Mouse (Mus musculus) adrenal gland, postnatal 4 days (tissue): ENCODE data around the gene Fitm1. TPM values are rescaled to one million over a fixed set of nuclear protein-coding genes. Genes with fewer than 3 reads are reported as not detected.
A peak's percentile ranks its signal among the peaks of the same experiment; 100 is the strongest.

ENCODE experiments used
- DNase-seq, 2 experiments: peaks; one replicate each; pipeline ENCODE4 v3.0.0; 2021 to 2022; ENCODE audit warnings: low spot score in 2 of 2, mixed read lengths in 2 of 2
- long read RNA-seq, 2 experiments: library from polyadenylated mRNA; stranded (forward); transcript quantifications; one replicate each; pipeline ENCODE4 v2.0.0; 2021
- total RNA-seq, 2 experiments: library from RNA; stranded (reverse); gene quantifications; 2 replicates each; pipeline ENCODE4 v1.2.3; 2021

Gene Fitm1
- 1 to 10 TPM; 6.5 to 10.0 TPM for total RNA-seq
- long read RNA-seq, experiment 1, transcript Fitm1-201 (2 exons, 971 nt) = major isoform, 8 of 8 reads
- long read RNA-seq, experiment 1, partial matches to known transcripts = 0 of 8 reads
- long read RNA-seq, experiment 1, other reads (novel, unspliced or antisense) = 0 of 8 reads
- long read RNA-seq, experiment 2, partial matches to known transcripts = 0 of 4 reads
- long read RNA-seq, experiment 2, other reads (novel, unspliced or antisense) = 1 of 4 reads

DNA sequence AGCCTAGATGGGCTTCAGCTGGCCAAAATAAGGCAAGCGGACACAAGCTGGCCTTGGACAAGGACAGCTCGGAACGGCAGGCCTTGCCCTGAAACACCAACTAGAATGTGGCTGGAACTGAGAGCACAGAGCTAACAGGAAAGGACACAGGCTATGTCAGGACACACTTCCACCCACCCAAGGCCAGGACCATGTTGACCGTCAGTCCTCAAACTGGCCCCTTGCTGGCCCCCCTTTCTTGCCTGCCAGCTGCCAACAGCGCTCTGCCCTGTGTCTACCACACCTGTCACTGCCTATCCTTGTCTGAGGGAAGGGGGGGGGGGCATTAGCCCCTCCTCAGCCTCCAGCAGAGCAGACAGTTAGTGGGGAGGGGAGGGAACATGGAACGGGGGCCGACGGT lies at the start of gene Fitm1:
Gene Fitm1, plus strand, starts transcription at position 316 of the 400 bp plus-strand sequence.
- no peak for DNase-seq

DNA sequence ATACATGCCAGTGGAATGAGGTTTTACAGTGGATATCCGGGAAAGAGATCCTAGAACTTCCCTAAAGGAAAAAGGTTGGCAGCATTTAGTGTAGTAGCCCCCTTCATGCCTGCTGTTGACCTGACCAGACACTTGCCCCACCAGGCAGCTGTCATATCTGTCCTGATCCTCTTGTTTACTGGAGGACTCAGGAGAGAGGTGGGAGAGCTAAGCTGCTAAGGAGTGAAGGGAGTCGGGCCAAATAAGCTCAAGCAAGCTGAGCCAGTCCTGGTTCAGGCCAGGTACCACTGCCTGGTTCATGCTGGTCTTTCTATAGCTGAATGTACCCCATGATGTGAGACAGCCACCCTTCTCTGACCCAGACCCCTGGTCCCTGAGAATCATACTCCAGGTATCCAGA lies 48.7 kb upstream of the Fitm1 start:
- DNase-seq = no peak

DNA sequence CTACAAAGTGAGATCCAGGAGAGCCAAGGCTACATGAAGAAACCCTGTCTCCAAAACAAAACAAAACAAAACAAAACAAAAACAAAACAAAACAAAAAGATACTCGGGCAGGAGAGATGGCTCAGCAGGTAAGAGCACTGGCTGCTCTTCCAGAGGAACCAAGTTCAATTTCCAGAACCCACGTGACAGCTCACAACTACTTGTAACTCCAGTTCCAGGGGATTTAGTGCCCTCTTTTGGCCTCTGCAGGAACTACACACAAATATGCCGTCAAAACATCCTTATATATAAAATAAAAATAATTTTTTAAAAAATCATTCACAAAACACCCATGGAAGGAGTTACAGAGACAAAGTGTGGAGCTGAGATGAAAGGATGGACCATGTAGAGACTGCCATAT lies 47.5 kb upstream of the Fitm1 start:
- no peak for DNase-seq

DNA sequence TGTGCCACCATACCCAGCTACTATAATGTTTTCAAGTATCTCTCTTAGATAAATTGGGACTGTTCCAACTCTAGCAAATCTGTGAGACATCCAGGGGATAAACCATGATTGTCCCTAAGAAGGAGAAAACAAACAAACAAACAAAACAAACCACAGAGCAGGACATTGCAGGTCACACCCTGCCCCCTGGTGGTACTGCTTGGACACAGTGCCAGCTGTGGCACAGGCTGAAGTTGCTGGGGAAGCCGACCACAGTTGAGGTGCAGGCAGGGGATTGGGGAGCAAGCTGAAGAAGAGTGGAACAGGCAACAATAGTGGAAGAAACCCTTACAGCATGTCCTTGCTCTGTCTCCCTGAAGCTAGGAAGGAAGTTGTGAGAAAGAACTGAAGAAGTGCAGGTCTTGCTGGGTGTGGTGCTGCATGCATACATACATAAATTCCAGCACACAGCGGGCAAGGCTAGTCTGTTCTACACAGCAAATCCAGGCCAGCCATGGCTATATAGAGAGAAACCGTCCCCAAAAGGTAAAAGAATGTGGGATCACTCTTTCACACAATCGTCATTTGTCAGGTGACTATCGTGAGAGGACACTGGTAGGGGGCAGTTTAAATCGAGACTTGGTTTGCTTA lies 39.2 kb upstream of the Fitm1 start:
- no peak for DNase-seq

DNA sequence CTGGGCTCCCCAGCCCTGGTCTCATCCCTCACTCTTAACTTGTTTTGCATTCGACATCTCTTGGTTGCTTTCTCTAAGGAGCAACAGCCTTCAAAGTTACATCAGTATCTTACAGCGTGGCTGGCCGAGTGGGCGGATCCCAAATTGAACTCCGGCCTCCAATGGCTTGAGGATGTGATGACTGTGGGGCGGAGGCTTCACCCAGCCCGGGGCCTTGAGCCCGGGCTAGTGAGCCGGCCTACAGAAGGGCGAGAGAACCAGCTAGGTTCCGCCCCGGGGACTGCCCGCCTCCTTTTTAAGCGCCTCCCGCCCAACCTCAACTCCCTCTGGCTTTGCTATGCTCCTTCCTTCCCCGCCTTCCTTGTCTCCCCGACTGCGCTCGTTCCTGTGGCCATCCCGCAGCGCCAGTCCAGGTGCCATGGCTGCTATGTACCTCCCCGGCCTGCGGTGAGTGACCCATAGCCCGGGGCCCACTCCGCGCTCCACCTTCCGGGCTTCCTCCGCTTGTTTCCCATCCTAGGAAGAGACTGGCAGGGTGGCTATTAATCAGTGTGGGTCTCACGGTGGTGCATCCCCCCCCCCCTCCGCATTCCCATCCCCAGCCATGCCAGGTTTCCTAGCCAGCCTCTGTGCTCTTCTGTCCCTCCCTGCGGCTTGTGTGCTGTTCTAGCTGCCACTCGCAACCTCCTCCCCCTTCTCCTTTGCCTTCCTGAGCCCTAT lies 35.2 kb upstream of the Fitm1 start, which contains the start of gene Pck2:
Gene Pck2, plus strand, starts transcription at position 200 of the 720 bp plus-strand sequence.
- peak; percentile 72 to 73 for DNase-seq

DNA sequence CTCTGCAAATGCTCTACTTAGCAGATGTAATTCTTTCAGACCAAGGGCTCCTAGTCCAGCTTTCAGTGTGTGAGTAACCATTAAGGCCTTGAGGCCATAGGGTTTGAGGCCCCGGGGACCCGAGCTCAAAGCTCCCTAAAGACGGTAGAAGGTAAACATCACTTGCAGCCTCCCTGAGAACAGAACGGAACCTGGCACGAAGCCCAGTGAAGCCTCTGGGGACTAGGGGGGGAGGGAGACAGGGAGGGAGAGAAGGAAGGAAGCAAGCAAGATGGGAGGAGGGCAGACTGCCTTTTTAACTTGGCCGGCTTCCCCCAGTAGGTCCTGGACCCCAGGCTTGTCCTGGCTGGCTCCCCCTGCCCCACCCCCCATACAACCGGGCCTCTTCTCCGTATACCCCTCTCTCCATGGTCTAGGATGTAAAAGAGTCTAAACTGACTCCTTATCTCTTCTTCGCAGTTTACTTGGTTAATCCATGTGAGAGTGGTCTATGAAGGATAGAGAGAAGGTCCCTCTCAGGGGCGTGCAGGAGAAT lies 34.6 kb upstream of the Fitm1 start:
- peak; percentile 53 to 80 for DNase-seq

DNA sequence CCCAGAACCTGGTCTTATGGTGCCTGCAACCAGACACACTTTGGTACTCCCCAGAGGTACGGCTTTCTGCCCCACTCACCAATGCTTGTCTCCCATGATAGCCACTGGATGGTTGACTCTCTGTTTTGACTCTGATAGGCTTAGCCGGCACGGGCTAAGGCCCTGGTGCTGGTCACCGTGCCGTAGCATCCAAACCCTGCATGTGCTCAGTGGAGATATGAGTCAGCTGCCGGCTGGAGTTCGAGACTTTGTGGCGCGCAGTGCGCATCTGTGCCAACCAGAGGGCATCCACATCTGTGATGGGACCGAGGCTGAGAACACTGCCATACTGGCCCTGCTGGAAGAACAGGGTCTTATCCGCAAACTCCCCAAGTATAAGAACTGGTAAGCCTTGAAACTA lies 33.1 kb upstream of the Fitm1 start:
- DNase-seq = no peak

DNA sequence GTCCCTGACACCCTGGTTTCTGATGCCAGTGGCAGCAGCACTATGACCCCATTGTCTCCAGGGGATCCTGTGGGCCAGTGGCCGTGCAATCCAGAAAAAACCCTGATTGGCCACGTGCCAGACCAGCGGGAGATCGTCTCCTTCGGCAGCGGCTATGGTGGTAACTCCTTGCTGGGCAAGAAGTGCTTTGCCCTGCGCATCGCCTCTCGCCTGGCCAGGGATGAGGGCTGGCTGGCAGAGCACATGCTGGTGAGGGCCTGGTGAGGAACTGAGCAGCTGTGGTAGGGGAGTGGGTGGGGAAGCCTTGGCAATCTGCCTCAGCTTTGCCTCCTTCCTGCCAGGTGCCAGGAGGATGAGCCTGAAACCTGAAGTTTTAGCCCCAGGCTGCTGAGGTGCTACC lies 31.1 kb upstream of the Fitm1 start:
- DNase-seq = no peak

DNA sequence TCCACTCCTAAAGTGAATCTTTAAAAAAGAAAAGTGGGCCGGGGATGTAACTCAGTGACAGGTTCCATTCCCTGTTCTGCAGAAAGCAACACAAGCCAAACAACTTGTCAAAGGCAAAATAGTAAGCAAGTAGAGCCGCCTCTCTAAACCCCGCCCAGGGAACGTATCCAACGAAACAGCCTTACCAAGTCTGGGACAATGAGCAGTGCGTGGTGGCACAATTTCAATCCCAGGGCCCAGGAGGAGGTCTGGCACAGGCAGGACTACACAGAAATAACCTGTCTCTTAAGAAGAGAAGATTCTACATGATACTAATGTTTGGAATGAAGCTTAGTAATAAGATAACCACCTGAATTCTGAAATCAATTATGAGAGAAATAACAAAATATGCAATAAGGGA lies 25.2 kb upstream of the Fitm1 start:
- no peak for DNase-seq

DNA sequence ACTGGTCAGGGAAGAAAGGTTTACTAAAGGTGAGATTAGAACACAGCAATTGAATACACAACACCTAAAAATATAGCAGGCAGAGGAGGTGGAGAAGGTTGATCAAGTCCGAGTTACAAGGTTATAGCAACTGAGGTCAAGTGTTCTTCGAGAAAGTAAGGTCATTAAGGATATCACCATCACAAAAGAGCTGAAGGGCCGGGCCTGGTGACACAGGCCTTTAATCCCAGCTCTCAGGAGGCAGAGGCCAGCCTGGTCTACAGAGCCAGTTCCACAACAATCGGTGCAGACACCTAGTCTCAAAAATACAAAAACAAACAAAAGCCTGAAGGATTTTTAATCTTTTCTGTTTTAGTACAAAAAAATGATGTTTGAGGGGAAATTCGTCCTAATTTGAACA lies 24.1 kb upstream of the Fitm1 start:
- no peak for DNase-seq

DNA sequence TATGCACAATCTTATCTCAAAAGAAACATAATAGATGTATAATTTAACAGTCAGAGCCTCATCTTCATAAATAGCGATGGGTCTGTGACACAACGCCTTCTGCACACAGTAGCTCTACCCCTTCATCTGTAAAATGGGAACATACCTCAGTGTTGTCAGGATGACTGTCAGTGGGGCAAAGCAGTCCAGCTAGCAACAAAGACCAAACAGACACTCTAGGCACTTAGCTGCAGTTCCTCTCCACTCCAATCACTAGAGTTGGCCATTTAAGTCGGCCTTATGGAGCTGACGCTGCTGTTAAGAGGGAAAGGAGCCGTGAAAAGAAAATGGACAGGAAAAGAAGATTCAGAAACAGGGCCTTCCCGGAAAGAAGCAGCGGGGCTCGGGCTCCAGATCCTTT lies 23.6 kb upstream of the Fitm1 start:
- DNase-seq = no peak

DNA sequence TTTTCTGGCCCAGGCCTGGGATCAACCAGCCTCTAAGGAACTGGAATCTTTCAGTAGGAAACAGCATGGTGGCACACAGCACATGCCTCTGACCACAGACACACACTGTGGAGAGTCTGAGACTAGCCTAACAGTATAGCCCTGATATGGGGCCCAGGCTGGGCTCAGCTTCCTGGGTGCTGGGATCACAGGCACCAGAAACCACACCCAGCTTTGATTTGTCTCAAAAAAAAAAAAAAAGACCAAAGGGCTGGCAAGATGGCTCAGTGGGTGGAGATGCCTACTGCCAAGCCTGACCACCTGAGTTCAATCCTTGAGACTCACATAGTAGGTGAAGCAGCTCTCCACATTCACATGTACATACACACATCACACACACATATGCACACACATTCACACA lies 20.8 kb upstream of the Fitm1 start:
- no peak for DNase-seq

DNA sequence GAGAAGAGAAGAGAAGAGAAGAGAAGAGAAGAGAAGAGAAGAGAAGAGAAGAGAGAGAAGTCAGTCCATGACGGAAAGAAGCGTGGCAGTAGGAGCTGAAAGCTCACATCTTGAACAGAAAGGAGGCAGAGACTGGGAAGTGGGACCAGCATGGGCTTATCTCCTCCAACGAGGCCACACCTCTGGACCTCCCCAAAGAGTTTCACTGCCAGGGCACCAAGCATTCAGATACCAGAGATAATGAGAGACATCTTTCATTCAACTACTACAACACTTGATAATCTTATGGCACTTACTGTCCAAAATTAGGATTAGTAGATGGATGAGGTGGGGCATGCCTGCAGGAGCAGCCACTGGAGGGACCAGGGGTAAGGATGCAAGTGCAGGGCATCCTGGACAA lies 19.6 kb upstream of the Fitm1 start:
- DNase-seq = no peak

DNA sequence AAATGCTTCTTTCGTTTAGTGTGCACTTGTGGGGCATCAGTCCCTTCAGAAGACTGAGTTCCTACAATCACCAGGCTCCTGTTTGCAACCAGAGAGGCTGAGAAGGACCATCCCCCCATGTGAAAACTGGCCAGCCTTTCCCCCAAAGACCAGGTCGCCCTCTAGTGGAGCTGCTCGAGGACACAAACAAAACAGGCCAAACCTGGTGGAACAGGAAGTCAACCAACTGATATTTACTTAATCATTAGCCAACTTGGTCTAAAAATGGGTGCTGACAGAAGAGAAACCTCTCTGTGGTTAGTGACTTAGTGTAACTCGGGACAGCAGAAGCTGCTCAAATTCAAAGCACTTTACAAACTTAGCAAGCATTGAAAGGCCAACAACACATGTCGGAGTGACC lies 18.4 kb upstream of the Fitm1 start:
- peak; percentile 43 to 67 for DNase-seq

DNA sequence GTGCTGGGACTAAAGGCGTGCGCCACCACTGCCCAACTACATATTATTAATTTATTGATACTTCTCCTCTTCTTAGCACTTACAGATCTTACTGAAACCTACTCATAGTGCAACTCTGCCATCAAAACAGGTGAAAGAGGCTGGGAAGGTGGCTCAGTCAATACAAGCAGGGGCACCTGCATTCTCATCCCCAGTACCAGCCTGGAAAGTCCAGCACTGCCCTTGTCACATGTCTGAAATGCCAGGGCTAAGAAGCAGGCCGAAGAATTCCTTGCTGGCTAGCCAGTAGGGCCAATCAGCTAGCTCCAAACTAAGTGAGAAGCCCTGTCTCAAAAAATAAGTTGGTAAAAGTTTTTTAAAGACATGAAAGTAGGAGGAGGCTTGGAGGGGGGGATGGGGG lies 17.8 kb upstream of the Fitm1 start:
- no peak for DNase-seq

DNA sequence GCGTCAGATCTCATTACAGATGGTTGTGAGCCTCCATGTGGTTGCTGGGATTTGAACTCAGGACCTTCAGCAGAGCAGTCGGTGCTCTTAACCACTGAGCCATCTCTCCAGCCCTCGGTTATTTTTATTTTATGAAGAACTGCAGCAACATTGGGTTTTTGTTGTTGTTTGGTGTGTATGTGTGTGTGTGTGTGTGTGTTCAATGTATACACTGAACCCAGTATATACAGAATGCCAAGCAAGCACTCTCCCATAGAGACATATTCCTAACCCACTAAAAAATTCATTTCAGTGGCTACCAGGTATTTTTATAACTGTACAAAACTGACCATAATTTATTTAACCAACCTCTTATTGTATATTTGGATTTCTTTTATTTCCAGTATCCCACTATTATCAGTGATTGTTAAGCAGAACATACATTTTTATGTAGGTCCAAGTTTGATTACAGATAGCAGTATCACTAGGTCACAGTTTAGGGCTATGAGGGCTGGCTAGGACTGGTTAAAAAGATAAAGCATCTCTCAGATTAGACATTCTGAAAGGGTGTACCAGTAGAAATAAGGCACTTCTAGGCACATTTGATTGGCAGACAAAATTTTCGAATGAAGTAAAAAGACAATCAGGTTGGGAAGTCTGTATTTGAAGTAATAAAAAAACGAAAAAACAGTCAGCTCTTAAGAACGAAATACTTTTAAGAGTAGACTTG lies 16.5 kb upstream of the Fitm1 start:
- no peak for DNase-seq

DNA sequence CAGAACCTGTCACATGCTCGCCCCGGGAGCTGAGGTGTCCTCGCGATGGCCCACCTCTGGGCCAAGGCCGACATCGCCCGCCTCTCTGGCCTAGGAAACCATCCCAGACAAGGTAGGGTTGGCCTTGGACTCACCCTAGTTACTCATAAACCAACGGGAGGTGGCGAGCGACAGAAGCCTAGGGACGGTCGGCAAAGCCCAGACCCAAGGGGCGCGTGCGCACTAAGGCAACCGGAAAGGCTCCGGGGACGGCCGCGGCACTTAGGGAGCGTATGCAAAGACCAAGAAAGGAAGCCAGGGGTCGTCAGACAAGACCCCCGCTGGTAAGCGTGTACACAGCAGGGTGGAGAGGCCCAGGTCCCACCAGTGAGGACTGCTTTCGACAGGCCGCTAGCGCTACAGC lies 15.6 kb upstream of the Fitm1 start, which contains the start of gene Dcaf11:
Gene Dcaf11, plus strand, starts transcription at position 208 of the 403 bp plus-strand sequence.
- peak; percentile 70 to 87 for DNase-seq

DNA sequence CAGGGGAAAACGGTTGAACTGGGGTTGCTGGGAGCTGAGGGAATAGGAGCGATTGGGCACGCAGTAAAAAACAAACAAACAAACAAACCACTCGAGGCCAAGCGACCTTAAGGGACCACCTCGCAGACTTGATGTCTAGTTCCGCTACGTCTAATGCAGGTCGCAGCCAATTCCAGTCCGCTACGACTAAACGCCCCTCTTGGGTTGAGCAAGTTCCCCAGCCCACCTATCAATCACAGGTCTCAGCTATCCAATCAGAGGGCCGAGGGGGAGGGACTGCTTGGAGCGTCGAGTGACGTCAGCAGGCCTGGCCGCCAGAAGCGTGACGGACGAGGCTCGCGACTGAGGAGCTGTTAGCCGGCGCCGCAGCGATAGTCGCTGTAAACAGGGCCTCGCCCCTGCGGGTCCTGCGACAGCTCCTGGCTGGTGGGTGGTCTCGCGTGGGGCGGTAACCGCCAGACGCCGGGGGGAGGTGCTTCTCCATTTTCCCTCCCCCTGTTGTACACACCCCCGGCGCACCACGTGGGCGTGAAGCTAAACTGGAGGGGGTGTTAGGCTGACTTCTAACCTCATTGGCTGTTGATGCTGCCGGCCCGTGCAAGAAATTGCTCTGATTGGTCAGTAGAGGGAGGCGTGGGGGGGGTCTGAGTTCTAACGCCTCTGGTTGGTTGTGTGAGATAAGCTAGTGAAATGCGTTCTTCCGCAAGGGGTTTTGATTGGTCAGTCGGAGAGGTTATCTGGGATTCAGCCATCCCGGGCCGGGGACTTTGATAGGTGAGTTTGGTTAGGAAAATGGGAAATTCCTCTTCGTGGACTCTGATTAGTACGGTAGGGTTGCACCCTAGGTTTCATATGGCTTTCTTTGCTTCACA lies 15.0 kb upstream of the Fitm1 start, which contains the start of gene A730061H03Rik:
Gene A730061H03Rik, minus strand, starts transcription at position 205 of the 872 bp plus-strand sequence.
- peak; percentile 91 to 99 for DNase-seq

DNA sequence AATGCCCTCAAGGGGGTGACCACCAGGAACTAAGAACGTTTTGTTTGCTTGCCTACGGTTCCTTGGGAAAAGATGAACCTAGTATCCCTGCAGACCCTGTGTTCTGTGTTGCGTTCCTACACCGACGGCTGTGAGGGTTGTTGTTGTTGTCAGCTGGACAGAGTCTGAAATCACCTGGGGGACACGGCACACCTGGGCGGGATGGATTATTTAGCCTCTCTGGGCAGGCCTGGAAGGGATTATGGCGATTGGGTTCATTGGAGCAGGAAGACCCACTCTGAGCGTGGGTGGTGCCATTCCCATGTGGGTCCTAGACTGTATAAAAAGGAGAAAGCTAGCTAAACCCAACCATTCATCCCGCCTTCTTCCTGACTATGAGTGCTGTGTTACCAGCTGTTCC lies 13.6 kb upstream of the Fitm1 start:
- DNase-seq = no peak

DNA sequence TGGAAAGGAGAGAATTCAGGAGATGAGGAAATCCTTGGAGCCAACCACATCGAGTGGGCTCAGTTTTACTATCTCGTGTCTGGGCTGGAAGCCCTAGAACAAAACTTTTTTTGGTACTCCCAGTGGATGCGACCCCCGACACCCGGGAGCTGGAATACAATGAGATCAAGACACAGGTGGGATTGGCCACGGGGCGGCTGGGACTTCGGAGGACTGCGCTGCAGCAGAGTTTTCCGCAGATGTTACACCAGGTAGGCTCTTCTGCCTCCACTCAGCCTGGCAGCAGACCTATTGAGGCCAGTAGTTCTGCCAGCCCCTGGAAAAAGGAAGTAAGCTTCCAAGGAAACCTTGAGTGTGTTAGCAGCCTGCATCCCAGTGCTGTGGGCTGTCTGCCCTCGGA lies 12.2 kb upstream of the Fitm1 start:
- DNase-seq = no peak
